Mouse (Mus musculus): ENCODE measurements at regions not wholly inside any gene's neighbourhood (a gene's known extent, or its start where the extent isn't known, plus 50 kb on each side); places are given as distances from the start of the nearest gene placed in this dataset.
"Not testable (repeated sequence)": the region's sequence is repeated elsewhere in the genome, so short reads cannot be mapped to it uniquely, and the experiment has no call there.

DNA sequence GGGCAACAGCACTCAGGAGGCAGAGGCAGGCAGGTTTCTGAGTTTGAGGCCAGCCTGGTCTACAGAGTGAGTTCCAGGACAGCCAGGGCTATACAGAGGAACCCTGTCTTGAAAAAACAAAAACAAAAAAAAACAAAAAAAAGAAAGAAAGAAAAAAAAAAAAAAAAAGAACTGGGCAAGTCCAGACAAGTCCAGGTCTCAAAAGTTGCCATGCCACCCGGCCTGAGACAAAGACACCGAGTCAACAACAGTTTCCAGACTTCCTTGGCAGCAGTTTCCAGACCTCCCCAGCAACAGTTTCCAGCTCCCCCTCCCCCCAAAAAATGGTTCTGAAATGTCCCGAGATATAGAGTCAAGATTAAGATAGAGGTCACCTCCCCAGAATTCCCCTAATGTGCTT, 110.6 kb upstream of the Kcng1 start:
- TF ChIP-seq POLR2A (IDR thresholded peaks at IDR 0.05; ENCODE audit: low read depth, low read length); CTCF (IDR thresholded peaks at IDR 0.05; ENCODE audit: extremely low read depth, insufficient read depth, insufficient read length, insufficient replicate concordance): not testable (repeated sequence)
